Mouse (Mus musculus): ENCODE measurements around the gene Soga3. TPM values are rescaled to one million over a fixed set of nuclear protein-coding genes. Genes with fewer than 3 reads are reported as not detected.
A peak's percentile ranks its signal among the peaks of the same experiment; 100 is the strongest.

Soga3 gene
- total and polyA plus RNA-seq, 2 experiments from 2014 or later, result 0.07 to 2.9 TPM

DNA sequence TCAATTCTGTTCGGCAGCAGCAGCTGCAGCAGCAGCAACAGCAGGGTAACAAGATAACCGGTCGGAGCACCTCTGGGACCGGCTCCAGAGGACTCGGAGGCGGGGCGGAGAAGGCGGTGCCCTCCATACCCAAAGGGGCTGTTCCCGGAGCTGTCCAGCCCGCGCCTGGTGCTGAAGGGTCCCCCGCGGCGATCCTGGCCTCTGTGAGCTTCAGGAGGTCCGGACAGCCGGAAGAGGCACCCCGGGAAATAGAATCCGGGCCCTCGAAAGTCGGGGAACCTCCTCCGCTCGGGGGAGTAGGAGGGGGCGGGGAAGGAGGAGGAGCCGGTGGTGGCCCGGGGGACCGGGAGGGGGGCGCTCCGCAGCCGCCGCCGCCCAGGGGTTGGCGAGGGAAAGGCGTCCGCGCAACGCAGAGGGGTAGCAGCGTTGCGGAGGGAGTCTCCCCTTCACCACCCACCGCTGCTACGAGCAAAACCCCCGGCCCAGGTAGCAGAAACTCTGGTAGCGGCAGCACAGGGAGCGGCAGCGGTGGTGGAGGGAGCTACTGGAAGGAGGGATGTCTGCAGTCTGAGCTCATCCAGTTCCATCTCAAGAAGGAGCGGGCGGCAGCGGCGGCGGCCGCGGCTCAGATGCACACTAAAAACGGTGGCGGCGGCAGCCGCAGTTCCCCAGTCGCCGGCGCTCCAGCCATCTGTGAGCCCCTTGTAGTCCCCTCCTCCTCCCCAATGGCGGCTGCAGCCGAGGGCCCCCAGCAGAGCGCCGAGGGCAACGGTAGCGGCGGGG lies 3.4 kb downstream of the Soga3 start:
- WGBS, result under 1% methylated on average over 46 of the region's 65 CpGs
- ATAC-seq (ENCODE audit: insufficient read depth, low read depth) (peak; percentile 92), DNase-seq (ENCODE audit: low spot score) (peak; percentile 62)
- peak overlapping the region; percentile 63 for H3K4me2 ChIP-seq (ENCODE audit: low read depth, low read length)
- no peak overlapping the region for H3K27ac ChIP-seq (ENCODE audit: low read depth)
- TF ChIP-seq EP300 (IDR thresholded peaks at IDR 0.05; ENCODE audit: low read depth), result no peak
- no peak for TF ChIP-seq CTCF (IDR thresholded peaks at IDR 0.05; ENCODE audit: low read depth)
- no peak overlapping the region for H3K9ac ChIP-seq (replicated peaks; ENCODE audit: low read depth, low read length)
- H3K4me1 ChIP-seq (ENCODE audit: control insufficient read depth, insufficient read depth), result peaks cover 12% of the 10 kb centered on the region; the same call in 1 of the 2 replicates
- H3K27me3 ChIP-seq (ENCODE audit: control insufficient read depth, insufficient read depth, low read length), result peaks cover 57% of the 10 kb centered on the region
- H3K9me3 ChIP-seq (replicated peaks; ENCODE audit: control insufficient read depth, low read length), result no peaks in the 10 kb centered on the region
- H3K4me3 ChIP-seq (ENCODE audit: low read depth, low read length), result peak overlapping the region; percentile 42
- H3K36me3 ChIP-seq (replicated peaks; ENCODE audit: control insufficient read depth, insufficient read depth, low read length), result no peaks in the 10 kb centered on the region

DNA sequence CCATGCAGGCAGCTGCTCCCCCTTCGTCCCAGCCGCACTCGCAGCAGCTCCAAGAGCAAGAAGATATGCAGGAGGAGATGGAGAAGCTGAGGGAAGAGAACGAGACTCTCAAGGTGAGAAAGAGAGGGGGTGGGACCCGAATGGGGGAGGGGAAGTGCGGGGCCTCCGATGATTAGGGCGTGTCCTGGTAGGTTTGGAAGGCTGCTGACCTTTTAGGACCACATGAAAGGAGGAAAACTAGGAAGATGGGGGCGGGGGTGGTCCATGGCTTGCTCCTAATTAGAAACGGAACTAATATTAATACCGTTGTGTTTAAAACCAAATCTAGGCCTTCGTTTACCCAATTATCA lies 4.0 kb downstream of the Soga3 start:
- DNase-seq (ENCODE audit: low spot score), result no peak
- no peak overlapping the region for H3K27ac ChIP-seq (ENCODE audit: low read depth)
- ATAC-seq (ENCODE audit: insufficient read depth, low read depth), result no peak
- no peaks in the 10 kb centered on the region for H3K9me3 ChIP-seq (replicated peaks; ENCODE audit: control insufficient read depth, low read length)
- peak overlapping the region; percentile 42 for H3K4me3 ChIP-seq (ENCODE audit: low read depth, low read length)
- peaks cover 57% of the 10 kb centered on the region for H3K27me3 ChIP-seq (ENCODE audit: control insufficient read depth, insufficient read depth, low read length)
- WGBS, result 1% methylated on average over 12 of the region's 12 CpGs
- H3K9ac ChIP-seq (replicated peaks; ENCODE audit: low read depth, low read length), result no peak overlapping the region
- peak overlapping the region; percentile 63 for H3K4me2 ChIP-seq (ENCODE audit: low read depth, low read length)
- TF ChIP-seq CTCF (IDR thresholded peaks at IDR 0.05; ENCODE audit: low read depth) (no peak), EP300 (IDR thresholded peaks at IDR 0.05; ENCODE audit: low read depth) (no peak)
- H3K36me3 ChIP-seq (replicated peaks; ENCODE audit: control insufficient read depth, insufficient read depth, low read length), result no peaks in the 10 kb centered on the region
- H3K4me1 ChIP-seq (ENCODE audit: control insufficient read depth, insufficient read depth), result peaks cover 12% of the 10 kb centered on the region; the same call in 1 of the 2 replicates

DNA sequence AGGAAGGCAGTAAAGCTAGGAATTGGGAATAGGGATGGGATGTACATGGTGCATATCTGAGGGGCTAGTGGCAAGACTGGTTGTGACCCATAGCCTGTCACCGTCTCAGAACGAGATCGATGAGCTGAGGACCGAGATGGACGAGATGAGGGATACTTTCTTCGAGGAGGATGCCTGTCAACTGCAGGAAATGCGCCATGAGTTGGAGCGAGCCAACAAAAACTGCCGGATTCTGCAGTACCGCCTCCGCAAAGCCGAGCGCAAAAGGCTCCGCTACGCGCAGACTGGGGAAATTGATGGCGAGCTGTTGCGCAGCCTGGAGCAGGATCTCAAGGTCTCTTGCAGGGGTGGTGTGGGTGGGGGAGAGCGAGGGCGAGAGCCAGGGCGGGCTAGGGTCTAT lies 4.4 kb downstream of the Soga3 start:
- peaks cover 12% of the 10 kb centered on the region; the same call in 1 of the 2 replicates for H3K4me1 ChIP-seq (ENCODE audit: control insufficient read depth, insufficient read depth)
- H3K9ac ChIP-seq (replicated peaks; ENCODE audit: low read depth, low read length), result no peak overlapping the region
- no peaks in the 10 kb centered on the region for H3K36me3 ChIP-seq (replicated peaks; ENCODE audit: control insufficient read depth, insufficient read depth, low read length)
- TF ChIP-seq EP300 (IDR thresholded peaks at IDR 0.05; ENCODE audit: low read depth) (no peak), CTCF (IDR thresholded peaks at IDR 0.05; ENCODE audit: low read depth) (no peak)
- H3K4me3 ChIP-seq (ENCODE audit: low read depth, low read length), result no peak overlapping the region
- no peak overlapping the region for H3K27ac ChIP-seq (ENCODE audit: low read depth)
- no peak overlapping the region for H3K4me2 ChIP-seq (ENCODE audit: low read depth, low read length)
- no peaks in the 10 kb centered on the region for H3K9me3 ChIP-seq (replicated peaks; ENCODE audit: control insufficient read depth, low read length)
- 4% methylated on average over 21 of the region's 21 CpGs for WGBS
- no peak for DNase-seq (ENCODE audit: low spot score)
- H3K27me3 ChIP-seq (ENCODE audit: control insufficient read depth, insufficient read depth, low read length), result peaks cover 57% of the 10 kb centered on the region
- no peak for ATAC-seq (ENCODE audit: insufficient read depth, low read depth)

DNA sequence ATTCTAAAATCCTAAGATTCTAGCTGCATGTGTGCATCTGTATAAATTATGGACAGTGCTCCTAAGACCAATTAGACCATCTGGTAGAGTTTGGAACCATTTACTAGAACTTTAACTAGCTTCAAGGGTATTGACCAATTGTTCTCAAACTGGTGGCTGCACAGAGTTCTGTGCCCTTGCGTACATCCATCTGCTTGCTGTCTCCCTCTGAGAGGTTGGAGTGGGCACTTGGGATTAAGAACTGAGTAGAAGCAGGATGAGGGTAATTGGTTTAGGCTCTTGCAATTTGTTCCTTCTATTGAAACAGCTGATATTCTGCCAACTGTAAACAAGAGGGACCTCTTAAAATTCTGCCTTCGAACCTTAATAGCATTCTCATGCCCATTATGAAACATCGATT lies 11.7 kb downstream of the Soga3 start:
- Histone ChIP-seq H3K4me2 (ENCODE audit: low read depth, low read length) (no peak overlapping the region), H3K9me3 (replicated peaks; ENCODE audit: control insufficient read depth, low read length) (no peaks in the 10 kb centered on the region), H3K4me3 (ENCODE audit: low read depth, low read length) (no peak overlapping the region), H3K4me1 (ENCODE audit: control insufficient read depth, insufficient read depth) (no peaks in the 10 kb centered on the region), H3K27me3 (ENCODE audit: control insufficient read depth, insufficient read depth, low read length) (no peaks in the 10 kb centered on the region), H3K36me3 (replicated peaks; ENCODE audit: control insufficient read depth, insufficient read depth, low read length) (no peaks in the 10 kb centered on the region), H3K9ac (replicated peaks; ENCODE audit: low read depth, low read length) (no peak overlapping the region), H3K27ac (ENCODE audit: low read depth) (no peak overlapping the region)
- no peak for ATAC-seq (ENCODE audit: insufficient read depth, low read depth)
- no peak for DNase-seq (ENCODE audit: low spot score)
- WGBS, result 75% methylated on average over 3 of the region's 3 CpGs
- TF ChIP-seq EP300 (IDR thresholded peaks at IDR 0.05; ENCODE audit: low read depth) (no peak), CTCF (IDR thresholded peaks at IDR 0.05; ENCODE audit: low read depth) (no peak)

DNA sequence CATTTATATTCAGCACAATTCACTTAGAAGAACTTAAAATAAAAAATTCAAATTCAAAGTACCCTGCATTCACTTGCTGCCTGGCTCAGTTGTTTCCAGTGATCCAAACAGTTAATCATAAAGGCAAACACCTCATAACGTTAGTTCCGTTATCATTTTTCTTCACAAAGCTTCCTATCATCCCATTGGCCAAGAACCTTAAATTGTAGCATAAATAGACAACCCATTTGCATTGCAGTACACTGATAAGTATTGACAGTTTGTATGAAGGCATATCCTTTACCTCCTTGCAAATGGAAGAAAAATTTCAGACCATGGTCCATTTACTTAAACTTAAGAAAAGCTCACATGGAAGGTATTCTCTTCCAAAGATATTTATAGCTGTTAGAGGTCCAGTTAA lies 18.0 kb downstream of the Soga3 start:
- no peak for TF ChIP-seq CTCF (IDR thresholded peaks at IDR 0.05; ENCODE audit: low read depth)
- no peak for TF ChIP-seq EP300 (IDR thresholded peaks at IDR 0.05; ENCODE audit: low read depth)
- H3K4me1 ChIP-seq (ENCODE audit: control insufficient read depth, insufficient read depth), result no peaks in the 10 kb centered on the region
- no peak overlapping the region for H3K4me2 ChIP-seq (ENCODE audit: low read depth, low read length)
- DNase-seq (ENCODE audit: low spot score) (no peak), ATAC-seq (ENCODE audit: insufficient read depth, low read depth) (no peak)
- H3K4me3 ChIP-seq (ENCODE audit: low read depth, low read length), result no peak overlapping the region
- no peaks in the 10 kb centered on the region for H3K36me3 ChIP-seq (replicated peaks; ENCODE audit: control insufficient read depth, insufficient read depth, low read length)
- no peaks in the 10 kb centered on the region for H3K9me3 ChIP-seq (replicated peaks; ENCODE audit: control insufficient read depth, low read length)
- no peak overlapping the region for H3K27ac ChIP-seq (ENCODE audit: low read depth)
- H3K27me3 ChIP-seq (ENCODE audit: control insufficient read depth, insufficient read depth, low read length), result no peaks in the 10 kb centered on the region
- 67% methylated on average over 2 of the region's 2 CpGs for whole genome bisulfite sequencing
- H3K9ac ChIP-seq (replicated peaks; ENCODE audit: low read depth, low read length), result no peak overlapping the region

DNA sequence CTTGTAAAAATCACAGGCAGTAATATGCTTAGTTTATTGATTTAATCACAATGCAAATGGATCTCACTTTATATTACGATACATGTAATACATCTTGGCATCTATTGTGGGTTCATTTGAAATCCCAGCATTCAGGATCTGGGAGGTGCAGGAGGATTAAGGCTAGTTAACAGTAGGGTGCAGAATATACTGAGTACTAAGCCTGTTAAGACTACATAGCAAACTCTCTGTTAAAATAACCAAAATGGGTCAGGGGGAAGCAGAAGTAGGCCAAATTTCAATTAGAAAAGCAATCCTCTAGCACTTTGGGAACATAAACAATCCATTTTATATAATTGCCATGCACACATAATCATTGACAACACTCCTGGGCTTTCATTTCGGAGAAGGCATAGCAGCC lies 30.1 kb downstream of the Soga3 start:
- H3K9ac ChIP-seq (replicated peaks; ENCODE audit: low read depth, low read length), result no peak overlapping the region
- TF ChIP-seq CTCF (IDR thresholded peaks at IDR 0.05; ENCODE audit: low read depth) (no peak), EP300 (IDR thresholded peaks at IDR 0.05; ENCODE audit: low read depth) (no peak)
- H3K36me3 ChIP-seq (replicated peaks; ENCODE audit: control insufficient read depth, insufficient read depth, low read length), result no peaks in the 10 kb centered on the region
- ATAC-seq (ENCODE audit: insufficient read depth, low read depth) (no peak), DNase-seq (ENCODE audit: low spot score) (no peak)
- no peaks in the 10 kb centered on the region for H3K9me3 ChIP-seq (replicated peaks; ENCODE audit: control insufficient read depth, low read length)
- H3K4me1 ChIP-seq (ENCODE audit: control insufficient read depth, insufficient read depth), result no peaks in the 10 kb centered on the region
- 64% methylated on average over 2 of the region's 2 CpGs for WGBS
- no peaks in the 10 kb centered on the region for H3K27me3 ChIP-seq (ENCODE audit: control insufficient read depth, insufficient read depth, low read length)
- no peak overlapping the region for H3K4me2 ChIP-seq (ENCODE audit: low read depth, low read length)
- H3K4me3 ChIP-seq (ENCODE audit: low read depth, low read length), result no peak overlapping the region
- no peak overlapping the region for H3K27ac ChIP-seq (ENCODE audit: low read depth)
